Mouse (Mus musculus): ENCODE data around the gene Cers6.

- TF ChIP-seq CTCF (IDR thresholded peaks at IDR 0.05; ENCODE audit: control insufficient read depth, insufficient read depth, insufficient read length) (no peak), MAX (IDR thresholded peaks at IDR 0.05) (no peak), USF1 (IDR thresholded peaks at IDR 0.05; ENCODE audit: low read depth) (no peak)
Measured at GRCm38 (mm10) chr2:68892476-68892875, 31.2 kb downstream of the Cers6 start.
